Mouse (Mus musculus) ES-Bruce4 (cell line): ENCODE measurements at regions not wholly inside any gene's neighbourhood (a gene's known extent, or its start where the extent isn't known, plus 50 kb on each side); places are given as distances from the start of the nearest gene placed in this dataset.

Source experiments
- CTCF ChIP-seq: IDR thresholded peaks from one replicate; pipeline ENCODE4 v1.8.1; 2011; ENCODE audit warnings: low read depth, low read length
- EP300 ChIP-seq: IDR thresholded peaks from 2 replicates; pipeline ENCODE4 v1.6.1; 2011; ENCODE audit warnings: low read depth, low read length; ENCODE audit not compliant: insufficient read depth
- POLR2A ChIP-seq: IDR thresholded peaks from one replicate; pipeline ENCODE4 v1.8.1; 2011; ENCODE audit warnings: low read length; ENCODE audit not compliant: insufficient read depth

GRCm38 (mm10) chr1:55865274-55865673, 459.6 kb downstream of the Plcl1 start:
- no peak for TF ChIP-seq POLR2A
- no peak for TF ChIP-seq CTCF
- TF ChIP-seq EP300, result no peak
